ENCODE assay signal across 16 mouse cellular contexts in the genomic region with DNA sequence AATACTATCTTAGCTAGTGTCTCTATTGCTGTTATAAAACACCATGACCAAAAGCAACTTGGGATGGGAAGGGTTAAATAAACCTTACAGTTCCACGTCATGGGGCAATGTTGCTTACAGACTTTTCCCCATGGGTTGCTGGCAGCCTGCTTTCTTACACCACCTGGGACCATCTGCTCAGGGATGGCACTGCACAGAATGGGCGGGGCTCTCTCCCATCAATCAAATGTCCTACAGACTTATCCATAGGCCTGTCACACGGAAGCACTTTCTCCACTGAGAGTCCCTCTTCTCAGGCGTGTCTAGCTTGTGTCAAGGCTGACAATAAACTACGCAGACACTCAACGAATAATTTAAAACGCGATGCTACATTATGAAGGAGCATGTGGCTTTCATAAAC. TPM values are rescaled to one million over a fixed set of nuclear protein-coding genes. Genes with fewer than 3 reads are reported as not detected.
DNase-seq lines count a peak whose midpoint lies in the region; ATAC-seq and TF ChIP-seq lines count a peak whose summit lies in the region.
"Had no signal": no experiment of that assay in that cellular context is flagged by ENCODE, and none has a peak within 500 bp of the region (broad histone marks: within the 10 kb centered on the region; RNA-seq: fewer than 3 reads in every experiment).

No protein-coding gene starts in this region.

- no peak for TF ChIP-seq POLR2A in brain, embryonic 14.5 days (IDR thresholded peaks at IDR 0.05; ENCODE audit: borderline replicate concordance, extremely low read depth, insufficient read depth, insufficient read length, poor library complexity, severe bottlenecking)

- H3K27me3 ChIP-seq in forebrain, embryonic 12.5 days = no peaks in the 10 kb centered on the region
- no peaks in the 10 kb centered on the region for H3K27me3 ChIP-seq in forebrain, embryonic 11.5 days (ENCODE audit: control insufficient read depth, insufficient read depth, low read length)
- no peaks in the 10 kb centered on the region for H3K27me3 ChIP-seq in hindbrain, embryonic 16.5 days (replicated peaks; ENCODE audit: control insufficient read depth, insufficient read depth, low read length)

- H3K4me1 ChIP-seq in forebrain, embryonic 12.5 days = peaks cover 62% of the 10 kb centered on the region
- peaks cover 18% of the 10 kb centered on the region for H3K4me1 ChIP-seq in forebrain, embryonic 11.5 days (replicated peaks; ENCODE audit: control insufficient read depth, insufficient read depth, low read length)
- H3K4me1 ChIP-seq in hindbrain, embryonic 16.5 days (ENCODE audit: control insufficient read depth, insufficient read depth, low read depth, low read length) = peaks cover 6% of the 10 kb centered on the region; the same call in 1 of the 2 replicates
- H3K4me1 ChIP-seq: liver, embryonic 12.5 days had no signal

- no peaks in the 10 kb centered on the region for H3K9me3 ChIP-seq in forebrain, embryonic 12.5 days
- H3K9me3 ChIP-seq in forebrain, embryonic 11.5 days (ENCODE audit: control insufficient read depth, low read length) = no peaks in the 10 kb centered on the region
- H3K9me3 ChIP-seq in hindbrain, embryonic 16.5 days (ENCODE audit: control insufficient read depth, low read length) = no peaks in the 10 kb centered on the region
- H3K9me3 ChIP-seq: liver, embryonic 12.5 days had no signal

- no peak for DNase-seq in forebrain, embryonic 11.5 days (ENCODE audit: low spot score)
- DNase-seq in brain, embryonic 14.5 days (ENCODE audit: low read depth) = peak; percentile 90
- DNase-seq in cerebellum, postnatal 36 days = peak; percentile 92 to 95
- DNase-seq in adrenal gland, adult 18-20 months (ENCODE audit: low spot score in 2 of 2) = no peak
- DNase-seq in right cerebral cortex, postnatal 4 days = no peak
- DNase-seq: B cell, adult 2 months; heart, adult 2 months; kidney, postnatal 10 days; lung, postnatal 36 days had no signal

- peaks cover 25% of the 10 kb centered on the region for H3K36me3 ChIP-seq in forebrain, embryonic 12.5 days (replicated peaks)
- no peaks in the 10 kb centered on the region; the same call in 1 of the 2 replicates for H3K36me3 ChIP-seq in forebrain, embryonic 11.5 days (ENCODE audit: control insufficient read depth, insufficient read depth, low read length)
- H3K36me3 ChIP-seq in hindbrain, embryonic 16.5 days (ENCODE audit: control insufficient read depth, insufficient read depth, low read length) = 0 out of 2 replicates have a peak, but pooled peaks cover 3% of the 10 kb centered on the region
- H3K36me3 ChIP-seq: liver, embryonic 12.5 days had no signal

- WGBS in forebrain, embryonic 12.5 days = 76% methylated on average over 8 of the region's 8 CpGs
- 85% methylated on average over 8 of the region's 8 CpGs for WGBS in forebrain, embryonic 11.5 days
- WGBS in hindbrain, embryonic 16.5 days = 48% methylated on average over 8 of the region's 8 CpGs

- H3K27ac ChIP-seq in forebrain, embryonic 12.5 days = 0 out of 2 replicates have a peak overlapping the region, but pooled peaks have one; percentile 32
- H3K27ac ChIP-seq in forebrain, embryonic 11.5 days (ENCODE audit: low read depth, low read length) = no peak overlapping the region
- no peak overlapping the region for H3K27ac ChIP-seq in hindbrain, embryonic 16.5 days (ENCODE audit: low read depth, low read length)
- H3K27ac ChIP-seq: heart, adult 2 months; liver, embryonic 12.5 days had no signal

- H3K9ac ChIP-seq in forebrain, embryonic 12.5 days = no peak overlapping the region
- no peak overlapping the region for H3K9ac ChIP-seq in forebrain, embryonic 11.5 days (ENCODE audit: low read length)
- H3K9ac ChIP-seq in hindbrain, embryonic 16.5 days (ENCODE audit: low read depth, low read length) = no peak overlapping the region
- H3K9ac ChIP-seq: liver, embryonic 12.5 days had no signal

- ATAC-seq in forebrain, embryonic 12.5 days (ENCODE audit: low FRiP score) = peak; percentile 39; the same call in 1 of the 2 replicates
- no peak for ATAC-seq in forebrain, embryonic 11.5 days (replicated peaks; ENCODE audit: low FRiP score)
- ATAC-seq in hindbrain, embryonic 16.5 days = peak; percentile 53; the same call in 1 of the 2 replicates
- ATAC-seq in megakaryocyte progenitor cell, adult 5-6 weeks (replicated peaks; ENCODE audit: poor library complexity) = no peak
- ATAC-seq: liver, embryonic 12.5 days had no signal

- no peak overlapping the region for H3K4me2 ChIP-seq in forebrain, embryonic 12.5 days
- no peak overlapping the region for H3K4me2 ChIP-seq in forebrain, embryonic 11.5 days (ENCODE audit: low read depth, low read length, severe bottlenecking)
- no peak overlapping the region for H3K4me2 ChIP-seq in hindbrain, embryonic 16.5 days (ENCODE audit: low read length)
- H3K4me2 ChIP-seq: liver, embryonic 12.5 days had no signal

- no peak for TF ChIP-seq CTCF in brain, embryonic 14.5 days (IDR thresholded peaks at IDR 0.05; ENCODE audit: borderline replicate concordance, extremely low read depth, insufficient read depth, insufficient read length)

- H3K4me3 ChIP-seq in forebrain, embryonic 12.5 days (replicated peaks) = no peak overlapping the region
- H3K4me3 ChIP-seq in forebrain, embryonic 11.5 days (ENCODE audit: low read depth, low read length) = no peak overlapping the region
- H3K4me3 ChIP-seq in hindbrain, embryonic 16.5 days (ENCODE audit: low read length) = no peak overlapping the region
- H3K4me3 ChIP-seq: heart, adult 2 months; liver, embryonic 12.5 days had no signal

RNA-seq across cellular contexts. Expression of a gene that starts 12.7 kb away (rescaled TPM):
- polyA plus RNA-seq in forebrain, embryonic 12.5 days (2016; fragmentation: Nextera tagmentation; extraction: Ambion mirVana) = 43.0 and 49.3 TPM in 2 replicates
- 40.0 and 47.3 TPM in 2 replicates for polyA plus RNA-seq in forebrain, embryonic 11.5 days (2014; fragmentation: Nextera tagmentation; extraction: Ambion mirVana)
- polyA plus RNA-seq in brain, embryonic 14.5 days (2012; rRNA removed) = 18.8 and 34.8 TPM in 2 replicates
- polyA plus RNA-seq in hindbrain, embryonic 16.5 days (2015; fragmentation: Nextera tagmentation; extraction: Ambion mirVana) = 28.0 and 33.2 TPM in 2 replicates
- total RNA-seq in adrenal gland, adult 18-20 months (2021) = 1 to 10 TPM; 5.1 to 6.1 TPM
- not detected in 2 replicates for total RNA-seq in megakaryocyte progenitor cell, adult 5-6 weeks (2015)
- 0.14 TPM in 1 of 2 replicates, not detected in the other for total RNA-seq in megakaryocyte progenitor cell, adult 5-6 weeks (2017)
- total RNA-seq: hematopoietic stem cell, adult 5-6 weeks; MEL; neutrophil, adult 5-6 weeks had no signal

Comparison
In these comparisons a context has a peak if more than half of its experiments do, and no peak if none do; other contexts are left out.
1. ATAC-seq: peak in forebrain, embryonic 12.5 days (single experiment) and hindbrain, embryonic 16.5 days (single experiment); none in forebrain, embryonic 11.5 days (single experiment) and megakaryocyte progenitor cell, adult 5-6 weeks (single experiment).
2. DNase-seq: peak in brain, embryonic 14.5 days (single experiment) and cerebellum, postnatal 36 days (2 of 2); none in forebrain, embryonic 11.5 days (single experiment), adrenal gland, adult 18-20 months (0 of 2) and right cerebral cortex, postnatal 4 days (single experiment).